Comparison of ENCODE assay signal across 8 mouse cellular contexts in the genomic region with DNA sequence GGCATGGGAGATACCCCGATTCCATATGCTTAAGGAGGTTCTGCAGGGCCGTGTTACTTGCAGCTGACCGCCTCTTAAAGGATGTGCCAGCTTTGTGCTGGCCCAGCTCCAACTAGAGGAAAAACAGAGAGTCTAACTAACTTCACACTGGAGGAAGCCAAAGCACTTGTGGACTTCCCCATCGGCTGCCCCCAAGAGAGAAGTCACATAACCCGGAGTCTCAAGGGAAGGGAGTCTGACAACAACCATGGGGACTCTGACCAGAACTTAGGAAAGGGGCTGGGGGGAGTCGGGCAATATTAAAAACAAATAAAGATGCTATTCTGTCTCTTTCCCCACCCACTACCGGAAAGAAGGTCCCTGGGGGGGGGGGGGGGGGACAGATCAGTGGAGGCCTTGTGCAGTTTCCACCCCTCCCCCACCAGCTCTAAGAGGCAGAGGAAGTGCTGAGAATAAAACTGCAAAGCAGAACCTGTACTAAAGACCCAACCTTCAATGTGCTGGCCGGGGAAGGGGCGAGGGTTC. TPM values are rescaled to one million over a fixed set of nuclear protein-coding genes. Genes with fewer than 3 reads are reported as not detected.
A peak's percentile ranks its signal among the peaks of the same experiment; 100 is the strongest.
DNase-seq lines count a peak whose midpoint lies in the region; ATAC-seq and TF ChIP-seq lines count a peak whose summit lies in the region.

No protein-coding gene starts in this region.

- H3K27ac ChIP-seq in midbrain, embryonic 10.5 days (replicated peaks): 0 out of 2 replicates have a peak overlapping the region, but pooled peaks have one; percentile 14
- no peak overlapping the region for H3K27ac ChIP-seq in midbrain, embryonic 13.5 days
- H3K27ac ChIP-seq in heart, postnatal 0 days (ENCODE audit: low read depth): peak overlapping the region; percentile 32; the same call in 1 of the 2 replicates
- peak overlapping the region; percentile 92 for H3K27ac ChIP-seq in macrophage
- H3K27ac ChIP-seq in thymus, adult 2 months (ENCODE audit: control insufficient read depth, insufficient read depth, low read length): peak overlapping the region; percentile 86

- no peak for ATAC-seq in midbrain, embryonic 13.5 days
- ATAC-seq in common myeloid progenitor, adult 5-6 weeks (replicated peaks; ENCODE audit: low read depth, poor library complexity, severe bottlenecking): peak; percentile 55
- no peak for ATAC-seq in heart, postnatal 0 days (ENCODE audit: insufficient read depth, low read depth)

- no peak for DNase-seq in midbrain, embryonic 10.5 days (ENCODE audit: low spot score)
- peak; percentile 46 for DNase-seq in heart, postnatal 0 days (ENCODE audit: low spot score)
- peak; percentile 66 to 69 for DNase-seq in kidney, postnatal 25 days
- peak; percentile 61 for DNase-seq in thymus, adult 2 months
- DNase-seq in ovary, postnatal 14 days (ENCODE audit: low spot score): no peak

- TF ChIP-seq POLR2A in thymus, adult 2 months (IDR thresholded peaks at IDR 0.05; ENCODE audit: control insufficient read depth, extremely low read depth, insufficient read depth, low read length, poor library complexity): no peak

- H3K4me2 ChIP-seq in midbrain, embryonic 13.5 days (replicated peaks): no peak overlapping the region
- H3K4me2 ChIP-seq in heart, postnatal 0 days (ENCODE audit: low read depth, low read length): peak overlapping the region; percentile 3

- no peak for TF ChIP-seq CTCF in heart, postnatal 0 days (IDR thresholded peaks at IDR 0.05; ENCODE audit: low read depth)
- TF ChIP-seq CTCF in thymus, adult 2 months (IDR thresholded peaks at IDR 0.05; ENCODE audit: borderline replicate concordance, control insufficient read depth, extremely low read depth, insufficient read depth, low read length, poor library complexity): no peak

- no peaks in the 10 kb centered on the region for H3K9me3 ChIP-seq in midbrain, embryonic 10.5 days (replicated peaks)
- H3K9me3 ChIP-seq in midbrain, embryonic 13.5 days: no peaks in the 10 kb centered on the region
- H3K9me3 ChIP-seq in heart, postnatal 0 days (replicated peaks; ENCODE audit: control insufficient read depth, low read length): no peaks in the 10 kb centered on the region

- TF ChIP-seq EP300 in heart, postnatal 0 days (IDR thresholded peaks at IDR 0.05; ENCODE audit: low read depth): no peak

- peaks cover 69% of the 10 kb centered on the region for H3K79me2 ChIP-seq in macrophage (ENCODE audit: inconsistent target)

- peaks cover 16% of the 10 kb centered on the region; the same call in 1 of the 2 replicates for H3K27me3 ChIP-seq in midbrain, embryonic 10.5 days (ENCODE audit: low read depth, poor library complexity, severe bottlenecking)
- peaks cover 4% of the 10 kb centered on the region; the same call in 1 of the 2 replicates for H3K27me3 ChIP-seq in midbrain, embryonic 13.5 days
- H3K27me3 ChIP-seq in heart, postnatal 0 days (ENCODE audit: control insufficient read depth, insufficient read depth, low read length): no peaks in the 10 kb centered on the region
- H3K27me3 ChIP-seq in thymus, adult 2 months (ENCODE audit: control insufficient read depth, insufficient read depth, low read length): no peaks in the 10 kb centered on the region

- H3K9ac ChIP-seq in midbrain, embryonic 13.5 days (replicated peaks): no peak overlapping the region
- no peak overlapping the region for H3K9ac ChIP-seq in heart, postnatal 0 days (replicated peaks; ENCODE audit: low read depth, low read length)

- no peak overlapping the region for H3K4me3 ChIP-seq in midbrain, embryonic 10.5 days
- H3K4me3 ChIP-seq in midbrain, embryonic 13.5 days (replicated peaks): no peak overlapping the region
- H3K4me3 ChIP-seq in heart, postnatal 0 days (ENCODE audit: low read depth, low read length): no peak overlapping the region
- no peak overlapping the region for H3K4me3 ChIP-seq in macrophage (ENCODE audit: inconsistent target)
- H3K4me3 ChIP-seq in thymus, adult 2 months (ENCODE audit: control insufficient read depth, insufficient read depth, low read length): no peak overlapping the region

- peaks cover 90% of the 10 kb centered on the region for H3K4me1 ChIP-seq in midbrain, embryonic 10.5 days
- peaks cover 47% of the 10 kb centered on the region for H3K4me1 ChIP-seq in midbrain, embryonic 13.5 days (replicated peaks)
- H3K4me1 ChIP-seq in heart, postnatal 0 days (ENCODE audit: control insufficient read depth, insufficient read depth): peaks cover 80% of the 10 kb centered on the region
- peaks cover 70% of the 10 kb centered on the region for H3K4me1 ChIP-seq in thymus, adult 2 months (replicated peaks; ENCODE audit: control insufficient read depth, insufficient read depth, low read length)

- no peaks in the 10 kb centered on the region for H3K36me3 ChIP-seq in midbrain, embryonic 10.5 days
- H3K36me3 ChIP-seq in midbrain, embryonic 13.5 days: no peaks in the 10 kb centered on the region
- H3K36me3 ChIP-seq in heart, postnatal 0 days (replicated peaks; ENCODE audit: control insufficient read depth, insufficient read depth, low read length): no peaks in the 10 kb centered on the region
- H3K36me3 ChIP-seq in macrophage (ENCODE audit: inconsistent target): no peaks in the 10 kb centered on the region
- H3K36me3 ChIP-seq in thymus, adult 2 months (ENCODE audit: control insufficient read depth, insufficient read depth, low read length): no peaks in the 10 kb centered on the region

- WGBS in midbrain, embryonic 10.5 days: 69% methylated on average over 9 of the region's 9 CpGs
- 58% methylated on average over 9 of the region's 9 CpGs for WGBS in midbrain, embryonic 13.5 days
- 25% methylated on average over 9 of the region's 9 CpGs for WGBS in heart, postnatal 0 days
- WGBS in macrophage (ENCODE audit: missing documents): 3% methylated on average over 9 of the region's 9 CpGs
- 11% methylated on average over 9 of the region's 9 CpGs for WGBS in thymus, adult 2 months

RNA-seq across cellular contexts. Expression of a gene that starts 17.3 kb away (rescaled TPM):
- 1.7 TPM in 2 replicates for polyA plus RNA-seq in midbrain, embryonic 10.5 days (2016; fragmentation: Nextera tagmentation; extraction: Ambion mirVana)
- 2.0 and 2.2 TPM in 2 replicates for polyA plus RNA-seq in midbrain, embryonic 13.5 days (2015; fragmentation: Nextera tagmentation; extraction: Ambion mirVana)
- total RNA-seq in common myeloid progenitor, adult 5-6 weeks (2017): 1.6 and 2.1 TPM in 2 replicates
- total RNA-seq in heart, postnatal 0 days (2014; rRNA removed; ENCODE audit: low replicate concordance): 45.0 and 47.2 TPM in 2 replicates
- 2.9 and 3.4 TPM in 2 replicates for polyA plus RNA-seq in heart, postnatal 0 days (2015; fragmentation: Nextera tagmentation; extraction: Ambion mirVana)
- total RNA-seq in macrophage (2018; cell fraction: chromatin; rRNA removed): 10 to 100 TPM; 10.9 to 28.2 (median 21.6) TPM
- 10 to 100 TPM in 14 of 26 experiments, 1 to 10 TPM in 12; 6.1 to 17.3 (median 11.1) TPM for total RNA-seq in macrophage (2018; cell fraction: cytosol; rRNA removed)
- total RNA-seq in macrophage (2018; cell fraction: nucleus; rRNA removed): 10 to 100 TPM in 25 of 26 experiments, 1 to 10 TPM in 1; 9.3 to 36.6 (median 16.3) TPM
- polyA plus RNA-seq in macrophage (2018): 7.9 to 13.4 TPM (median 8.0 TPM) in 3 replicates
- polyA plus RNA-seq in thymus, adult 2 months (2012; rRNA removed): 19.4 and 21.0 TPM in 2 replicates

Comparison
In these comparisons a context has a peak if more than half of its experiments do, and no peak if none do; other contexts are left out.
1. DNase-seq: peak in heart, postnatal 0 days (single experiment), kidney, postnatal 25 days (2 of 2) and thymus, adult 2 months (single experiment); none in midbrain, embryonic 10.5 days (single experiment) and ovary, postnatal 14 days (single experiment).